Mouse (Mus musculus) lung, embryonic 16.5 days (tissue): ENCODE results near the gene Tnfsf12. TPM values are rescaled to one million over a fixed set of nuclear protein-coding genes. Genes with fewer than 3 reads are reported as not detected.
"Not testable (repeated sequence)": the region's sequence is repeated elsewhere in the genome, so short reads cannot be mapped to it uniquely, and the experiment has no call there.

ENCODE experiments used
- ATAC-seq: fragments of 200-750 bp; cut with Nextera tagmentation; 2 replicates; pipeline ENCODE4 v1.8.0; 2017; ENCODE audit warnings: low read depth, mild to moderate bottlenecking, moderate library complexity
- H3K27ac ChIP-seq: fragments of 300-500 bp; sonication (generic); 2 replicates; pipeline ENCODE4 v1.5.1; 2014; ENCODE audit warnings: mild to moderate bottlenecking, control low read depth, low read length
- H3K27me3 ChIP-seq: fragments of 300-500 bp; sonication (generic); 2 replicates; pipeline ENCODE4 v1.6.1; 2014; ENCODE audit warnings: low read depth, low read length, mixed read lengths; ENCODE audit not compliant: control insufficient read depth, insufficient read depth
- H3K36me3 ChIP-seq: fragments of 300-500 bp; sonication (generic); 2 replicates; pipeline ENCODE4 v1.6.1; 2014; ENCODE audit warnings: low read length; ENCODE audit not compliant: control insufficient read depth, insufficient read depth
- H3K4me1 ChIP-seq: fragments of 300-500 bp; sonication (generic); replicated peaks from 2 replicates; pipeline ENCODE4 v1.6.1; 2014; ENCODE audit warnings: low read length, mixed read lengths; ENCODE audit not compliant: control insufficient read depth, insufficient read depth
- H3K4me2 ChIP-seq: fragments of 300-500 bp; sonication (generic); 2 replicates; pipeline ENCODE4 v1.6.1; 2014; ENCODE audit warnings: low read depth, low read length, control low read depth
- H3K4me3 ChIP-seq: fragments of 300-500 bp; sonication (generic); 2 replicates; pipeline ENCODE4 v1.5.1; 2014; ENCODE audit warnings: mild to moderate bottlenecking, low read length, control low read depth
- H3K9ac ChIP-seq: fragments of 300-500 bp; sonication (generic); 2 replicates; pipeline ENCODE4 v1.6.1; 2014; ENCODE audit warnings: low read length, control low read depth
- H3K9me3 ChIP-seq: fragments of 300-500 bp; sonication (generic); 2 replicates; pipeline ENCODE4 v1.6.1; 2016; ENCODE audit warnings: low read length; ENCODE audit not compliant: control insufficient read depth
- WGBS: fragments of 180-500 bp; shearing (Covaris S2); extraction: QIAGEN DNeasy Blood & Tissue Kit; methylation state at CpG from one replicate; pipeline ENCODE4 v1.1.7; 2014; 5-methylcytosine and 5-hydroxymethylcytosine counted together
- polyA plus RNA-seq: library from polyadenylated mRNA; unstranded; fragments of >200 nt; fragmentation: Nextera tagmentation; extraction: Ambion mirVana; gene quantifications from 2 replicates; pipeline ENCODE4 v1.2.1, GENCODE M21; 2015

Tnfsf12 gene
- polyA plus RNA-seq, 1 experiment from 2014 or later = 10.6 TPM

GRCm38 (mm10) chr11:69707873-69708381 is 12.3 kb upstream of the Tnfsf12 start:
- H3K4me3 ChIP-seq = no peak overlapping the region
- H3K27ac ChIP-seq = no peak overlapping the region
- H3K4me1 ChIP-seq = no peaks in the 10 kb centered on the region
- no peaks in the 10 kb centered on the region for H3K9me3 ChIP-seq
- H3K27me3 ChIP-seq = no peaks in the 10 kb centered on the region
- H3K36me3 ChIP-seq = no peaks in the 10 kb centered on the region
- WGBS = 79% methylated on average over 4 of the region's 4 CpGs
- no peak for ATAC-seq
- no peak overlapping the region for H3K4me2 ChIP-seq
- H3K9ac ChIP-seq = no peak overlapping the region

- H3K4me1 ChIP-seq = no peaks in the 10 kb centered on the region
- no peak overlapping the region for H3K9ac ChIP-seq
- ATAC-seq = no peak
- no peak overlapping the region for H3K4me3 ChIP-seq
- no peaks in the 10 kb centered on the region for H3K27me3 ChIP-seq
- no peak overlapping the region for H3K27ac ChIP-seq
- WGBS = 87% methylated on average over 4 of the region's 4 CpGs
- no peak overlapping the region for H3K4me2 ChIP-seq
- no peaks in the 10 kb centered on the region for H3K9me3 ChIP-seq
- H3K36me3 ChIP-seq = no peaks in the 10 kb centered on the region
These were observed 11.8 kb upstream of the Tnfsf12 start for GRCm38 (mm10) chr11:69707480-69707847.

- no peak overlapping the region for H3K27ac ChIP-seq
- H3K4me3 ChIP-seq = no peak overlapping the region
- H3K4me1 ChIP-seq = no peaks in the 10 kb centered on the region
- H3K36me3 ChIP-seq = no peaks in the 10 kb centered on the region
- 49% methylated on average over 6 of the region's 6 CpGs for WGBS
- no peak overlapping the region for H3K9ac ChIP-seq
- no peaks in the 10 kb centered on the region for H3K27me3 ChIP-seq
- no peak overlapping the region for H3K4me2 ChIP-seq
- no peaks in the 10 kb centered on the region for H3K9me3 ChIP-seq
- no peak for ATAC-seq
These were observed 11.3 kb upstream of the Tnfsf12 start for GRCm38 (mm10) chr11:69706775-69707479.

- no peaks in the 10 kb centered on the region for H3K9me3 ChIP-seq
- H3K9ac ChIP-seq = no peak overlapping the region
- H3K27me3 ChIP-seq = no peaks in the 10 kb centered on the region
- no peaks in the 10 kb centered on the region for H3K36me3 ChIP-seq
- no peaks in the 10 kb centered on the region for H3K4me1 ChIP-seq
- H3K4me3 ChIP-seq = no peak overlapping the region
- WGBS = 18% methylated on average over 2 of the region's 2 CpGs
- H3K27ac ChIP-seq = no peak overlapping the region
- no peak overlapping the region for H3K4me2 ChIP-seq
- no peak for ATAC-seq
These were observed 9.0 kb upstream of the Tnfsf12 start for GRCm38 (mm10) chr11:69704613-69705010.

- no peak overlapping the region for H3K9ac ChIP-seq
- ATAC-seq = no peak
- no peak overlapping the region for H3K27ac ChIP-seq
- H3K4me1 ChIP-seq = no peaks in the 10 kb centered on the region
- no peak overlapping the region for H3K4me3 ChIP-seq
- no peaks in the 10 kb centered on the region for H3K27me3 ChIP-seq
- 49% methylated on average over 8 of the region's 8 CpGs for WGBS
- no peaks in the 10 kb centered on the region for H3K9me3 ChIP-seq
- no peaks in the 10 kb centered on the region for H3K36me3 ChIP-seq
- no peak overlapping the region for H3K4me2 ChIP-seq
These were observed 8.4 kb upstream of the Tnfsf12 start for GRCm38 (mm10) chr11:69703814-69704612.

- not testable (repeated sequence) for H3K4me2 ChIP-seq, H3K36me3 ChIP-seq, ATAC-seq, H3K9me3 ChIP-seq, H3K9ac ChIP-seq, H3K27ac ChIP-seq, H3K4me3 ChIP-seq, H3K4me1 ChIP-seq, H3K27me3 ChIP-seq
- 59% methylated on average over 2 of the region's 3 CpGs for WGBS
These were observed 7.7 kb upstream of the Tnfsf12 start for GRCm38 (mm10) chr11:69703381-69703780.

GRCm38 (mm10) chr11:69702886-69703285 is 7.2 kb upstream of the Tnfsf12 start:
- H3K36me3 ChIP-seq, H3K4me2 ChIP-seq, ATAC-seq, H3K9ac ChIP-seq, H3K9me3 ChIP-seq, H3K27me3 ChIP-seq, H3K27ac ChIP-seq, H3K4me3 ChIP-seq, H3K4me1 ChIP-seq: not testable (repeated sequence)
- WGBS = 91% methylated on average over 10 of the region's 10 CpGs

- no peak overlapping the region for H3K9ac ChIP-seq
- H3K9me3 ChIP-seq = no peaks in the 10 kb centered on the region
- H3K27me3 ChIP-seq = no peaks in the 10 kb centered on the region
- 22% methylated on average over 1 of the region's 1 CpGs for WGBS
- no peak overlapping the region for H3K4me3 ChIP-seq
- H3K4me1 ChIP-seq = peaks cover 12% of the 10 kb centered on the region; the same call in 1 of the 2 replicates
- no peak for ATAC-seq
- no peak overlapping the region for H3K27ac ChIP-seq
- no peaks in the 10 kb centered on the region for H3K36me3 ChIP-seq
- H3K4me2 ChIP-seq = no peak overlapping the region
These were observed 3.9 kb upstream of the Tnfsf12 start for GRCm38 (mm10) chr11:69699595-69699994.

- ATAC-seq = no peak
- 62% methylated on average over 5 of the region's 5 CpGs for WGBS
- Histone ChIP-seq H3K4me1 (peaks cover 12% of the 10 kb centered on the region; the same call in 1 of the 2 replicates), H3K9ac (no peak overlapping the region), H3K27ac (no peak overlapping the region), H3K4me3 (no peak overlapping the region), H3K36me3 (no peaks in the 10 kb centered on the region), H3K27me3 (no peaks in the 10 kb centered on the region), H3K4me2 (no peak overlapping the region), H3K9me3 (no peaks in the 10 kb centered on the region)
These were observed 2.9 kb upstream of the Tnfsf12 start for GRCm38 (mm10) chr11:69698574-69698973.
